Mouse (Mus musculus): ENCODE results near the gene Heatr3. TPM values are rescaled to one million over a fixed set of nuclear protein-coding genes. Genes with fewer than 3 reads are reported as not detected.
A peak's percentile ranks its signal among the peaks of the same experiment; 100 is the strongest.

Gene Heatr3
- polyA plus RNA-seq, 1 experiment from 2014 or later, result 41.6 TPM

GRCm38 (mm10) chr8:88139256-88139655 lies 1.6 kb downstream of the Heatr3 start:
- Histone ChIP-seq H3K36me3 (replicated peaks) (peaks cover 26% of the 10 kb centered on the region), H3K4me3 (no peak overlapping the region), H3K4me1 (peaks cover 25% of the 10 kb centered on the region), H3K9ac (no peak overlapping the region), H3K27ac (no peak overlapping the region), H3K9me3 (no peaks in the 10 kb centered on the region), H3K27me3 (replicated peaks) (no peaks in the 10 kb centered on the region), H3K4me2 (no peak overlapping the region)
- ATAC-seq (replicated peaks), result no peak
- 87% methylated on average over 3 of the region's 3 CpGs for WGBS

GRCm38 (mm10) chr8:88141629-88142028 lies 4.0 kb downstream of the Heatr3 start:
- H3K27ac ChIP-seq, result no peak overlapping the region
- no peaks in the 10 kb centered on the region for H3K27me3 ChIP-seq (replicated peaks)
- H3K9me3 ChIP-seq, result no peaks in the 10 kb centered on the region
- peaks cover 35% of the 10 kb centered on the region for H3K36me3 ChIP-seq (replicated peaks)
- H3K9ac ChIP-seq, result no peak overlapping the region
- H3K4me1 ChIP-seq, result peaks cover 25% of the 10 kb centered on the region
- H3K4me3 ChIP-seq, result no peak overlapping the region
- no peak overlapping the region for H3K4me2 ChIP-seq
- no peak for ATAC-seq (replicated peaks)
- WGBS, result 91% methylated on average over 3 of the region's 3 CpGs

- H3K9me3 ChIP-seq, result no peaks in the 10 kb centered on the region
- 94% methylated on average over 5 of the region's 5 CpGs for WGBS
- no peak overlapping the region for H3K4me2 ChIP-seq
- peaks cover 18% of the 10 kb centered on the region for H3K4me1 ChIP-seq
- ATAC-seq (replicated peaks), result no peak
- no peak overlapping the region for H3K27ac ChIP-seq
- H3K36me3 ChIP-seq (replicated peaks), result peaks cover 52% of the 10 kb centered on the region
- H3K9ac ChIP-seq, result no peak overlapping the region
- no peak overlapping the region for H3K4me3 ChIP-seq
- H3K27me3 ChIP-seq (replicated peaks), result no peaks in the 10 kb centered on the region
Observed at GRCm38 (mm10) chr8:88144041-88144440, 6.4 kb downstream of the Heatr3 start.

- no peak overlapping the region for H3K27ac ChIP-seq
- no peak overlapping the region for H3K4me2 ChIP-seq
- peaks cover 43% of the 10 kb centered on the region for H3K36me3 ChIP-seq (replicated peaks)
- no peaks in the 10 kb centered on the region for H3K27me3 ChIP-seq (replicated peaks)
- no peak overlapping the region for H3K9ac ChIP-seq
- H3K4me3 ChIP-seq, result no peak overlapping the region
- no peaks in the 10 kb centered on the region for H3K9me3 ChIP-seq
- no peaks in the 10 kb centered on the region for H3K4me1 ChIP-seq
- WGBS, result 96% methylated on average over 6 of the region's 6 CpGs
- no peak for ATAC-seq (replicated peaks)
Observed at GRCm38 (mm10) chr8:88150910-88151371, 13.3 kb downstream of the Heatr3 start.

- Histone ChIP-seq H3K4me1 (no peaks in the 10 kb centered on the region), H3K9me3 (no peaks in the 10 kb centered on the region), H3K27ac (no peak overlapping the region), H3K4me3 (no peak overlapping the region), H3K36me3 (replicated peaks) (peaks cover 58% of the 10 kb centered on the region), H3K9ac (no peak overlapping the region), H3K4me2 (no peak overlapping the region), H3K27me3 (replicated peaks) (no peaks in the 10 kb centered on the region)
- WGBS, result 94% methylated on average over 10 of the region's 10 CpGs
- ATAC-seq (replicated peaks), result no peak
Observed at GRCm38 (mm10) chr8:88160237-88160995, 22.8 kb downstream of the Heatr3 start.

- no peak overlapping the region for H3K4me3 ChIP-seq
- H3K4me2 ChIP-seq, result no peak overlapping the region
- H3K9ac ChIP-seq, result no peak overlapping the region
- WGBS, result 79% methylated on average over 5 of the region's 5 CpGs
- no peak for ATAC-seq (replicated peaks)
- no peaks in the 10 kb centered on the region for H3K4me1 ChIP-seq
- H3K27me3 ChIP-seq (replicated peaks), result no peaks in the 10 kb centered on the region
- H3K36me3 ChIP-seq (replicated peaks), result peaks cover 64% of the 10 kb centered on the region
- H3K9me3 ChIP-seq, result no peaks in the 10 kb centered on the region
- H3K27ac ChIP-seq, result no peak overlapping the region
Observed at GRCm38 (mm10) chr8:88161439-88161838, 23.8 kb downstream of the Heatr3 start.

- 91% methylated on average over 7 of the region's 7 CpGs for WGBS
- no peak for ATAC-seq (replicated peaks)
- H3K9me3 ChIP-seq, result no peaks in the 10 kb centered on the region
- no peak overlapping the region for H3K4me2 ChIP-seq
- no peak overlapping the region for H3K9ac ChIP-seq
- no peaks in the 10 kb centered on the region for H3K4me1 ChIP-seq
- H3K4me3 ChIP-seq, result no peak overlapping the region
- H3K27me3 ChIP-seq (replicated peaks), result no peaks in the 10 kb centered on the region
- no peak overlapping the region for H3K27ac ChIP-seq
- H3K36me3 ChIP-seq (replicated peaks), result peaks cover 12% of the 10 kb centered on the region; the same call in 1 of the 2 replicates
Observed at GRCm38 (mm10) chr8:88175264-88175663, 37.6 kb downstream of the Heatr3 start.

- Histone ChIP-seq H3K9ac (no peak overlapping the region), H3K27ac (no peak overlapping the region), H3K4me3 (no peak overlapping the region), H3K36me3 (replicated peaks) (0 out of 2 replicates have a peak, but pooled peaks cover under 1% of the 10 kb centered on the region), H3K27me3 (replicated peaks) (no peaks in the 10 kb centered on the region), H3K4me2 (no peak overlapping the region), H3K4me1 (no peaks in the 10 kb centered on the region), H3K9me3 (no peaks in the 10 kb centered on the region)
- ATAC-seq (replicated peaks), result no peak
- WGBS, result 92% methylated on average over 8 of the region's 8 CpGs
Observed at GRCm38 (mm10) chr8:88177291-88177690, 39.6 kb downstream of the Heatr3 start.

- Histone ChIP-seq H3K9ac (no peak overlapping the region), H3K4me2 (no peak overlapping the region), H3K27me3 (replicated peaks) (no peaks in the 10 kb centered on the region), H3K36me3 (replicated peaks) (no peaks in the 10 kb centered on the region), H3K4me1 (no peaks in the 10 kb centered on the region), H3K27ac (no peak overlapping the region), H3K9me3 (no peaks in the 10 kb centered on the region), H3K4me3 (no peak overlapping the region)
- 79% methylated on average over 2 of the region's 2 CpGs for WGBS
- ATAC-seq (replicated peaks), result no peak
Observed at GRCm38 (mm10) chr8:88183121-88183520, 45.5 kb downstream of the Heatr3 start.

GRCm38 (mm10) chr8:88184914-88185313 lies 47.3 kb downstream of the Heatr3 start:
- no peaks in the 10 kb centered on the region for H3K36me3 ChIP-seq (replicated peaks)
- ATAC-seq (replicated peaks), result no peak
- no peaks in the 10 kb centered on the region for H3K27me3 ChIP-seq (replicated peaks)
- H3K9me3 ChIP-seq, result no peaks in the 10 kb centered on the region
- H3K4me3 ChIP-seq, result no peak overlapping the region
- 85% methylated on average over 1 of the region's 1 CpGs for WGBS
- H3K27ac ChIP-seq, result no peak overlapping the region
- H3K9ac ChIP-seq, result no peak overlapping the region
- H3K4me2 ChIP-seq, result no peak overlapping the region
- no peaks in the 10 kb centered on the region for H3K4me1 ChIP-seq

GRCm38 (mm10) chr8:88185716-88186115 lies 48.1 kb downstream of the Heatr3 start:
- H3K27me3 ChIP-seq (replicated peaks), result no peaks in the 10 kb centered on the region
- ATAC-seq (replicated peaks), result no peak
- no peaks in the 10 kb centered on the region for H3K9me3 ChIP-seq
- H3K9ac ChIP-seq, result no peak overlapping the region
- no peaks in the 10 kb centered on the region for H3K4me1 ChIP-seq
- no peak overlapping the region for H3K27ac ChIP-seq
- H3K4me2 ChIP-seq, result no peak overlapping the region
- no peaks in the 10 kb centered on the region for H3K36me3 ChIP-seq (replicated peaks)
- 63% methylated on average over 6 of the region's 6 CpGs for WGBS
- H3K4me3 ChIP-seq, result no peak overlapping the region

GRCm38 (mm10) chr8:88197328-88197727 lies 59.7 kb downstream of the Heatr3 start:
- H3K9ac ChIP-seq, result no peak overlapping the region
- no peak overlapping the region for H3K4me2 ChIP-seq
- no peak overlapping the region for H3K27ac ChIP-seq
- H3K4me1 ChIP-seq, result peaks cover 27% of the 10 kb centered on the region
- no peaks in the 10 kb centered on the region for H3K27me3 ChIP-seq (replicated peaks)
- 73% methylated on average over 3 of the region's 3 CpGs for WGBS
- no peak overlapping the region for H3K4me3 ChIP-seq
- no peaks in the 10 kb centered on the region for H3K9me3 ChIP-seq
- H3K36me3 ChIP-seq (replicated peaks), result no peaks in the 10 kb centered on the region
- ATAC-seq (replicated peaks), result no peak

- ATAC-seq (replicated peaks), result no peak
- Histone ChIP-seq H3K27ac (peak overlapping the region; percentile 97), H3K4me2 (peak overlapping the region; percentile 79), H3K4me1 (peaks cover 37% of the 10 kb centered on the region), H3K9ac (peak overlapping the region; percentile 79), H3K36me3 (replicated peaks) (no peaks in the 10 kb centered on the region), H3K9me3 (no peaks in the 10 kb centered on the region), H3K4me3 (peak overlapping the region; percentile 69), H3K27me3 (replicated peaks) (no peaks in the 10 kb centered on the region)
- WGBS, result under 1% methylated on average over 10 of the region's 10 CpGs
Observed at GRCm38 (mm10) chr8:88198551-88198944, 60.9 kb downstream of the Heatr3 start.
